Mouse (Mus musculus): Measurements from ENCODE around the gene Gm6268. TPM values are rescaled to one million over a fixed set of nuclear protein-coding genes. Genes with fewer than 3 reads are reported as not detected.

Gene Gm6268
- polyA plus RNA-seq, 1 experiment from 2014 or later, result not detected

GRCm38 (mm10) chrX:36434993-36435392, 33.9 kb downstream of the Gm6268 start:
- no peaks in the 10 kb centered on the region for H3K4me1 ChIP-seq (replicated peaks; ENCODE audit: control insufficient read depth, insufficient read depth, low read length)
- H3K9ac ChIP-seq (ENCODE audit: low read length), result no peak overlapping the region
- no peaks in the 10 kb centered on the region for H3K27me3 ChIP-seq (replicated peaks; ENCODE audit: control insufficient read depth, insufficient read depth, low read length)
- H3K36me3 ChIP-seq (ENCODE audit: control insufficient read depth, insufficient read depth, low read length), result no peaks in the 10 kb centered on the region
- DNase-seq (ENCODE audit: low spot score) (no peak), ATAC-seq (replicated peaks; ENCODE audit: low FRiP score, low TSS enrichment, low read depth) (no peak)
- no peak overlapping the region for H3K4me2 ChIP-seq (ENCODE audit: low read length)
- no peak overlapping the region for H3K4me3 ChIP-seq (ENCODE audit: low read depth, low read length)
- no peaks in the 10 kb centered on the region for H3K9me3 ChIP-seq (ENCODE audit: control insufficient read depth, low read length)
- WGBS, result 37% methylated on average over 6 of the region's 6 CpGs
- no peak overlapping the region for H3K27ac ChIP-seq (ENCODE audit: low read depth)

DNA sequence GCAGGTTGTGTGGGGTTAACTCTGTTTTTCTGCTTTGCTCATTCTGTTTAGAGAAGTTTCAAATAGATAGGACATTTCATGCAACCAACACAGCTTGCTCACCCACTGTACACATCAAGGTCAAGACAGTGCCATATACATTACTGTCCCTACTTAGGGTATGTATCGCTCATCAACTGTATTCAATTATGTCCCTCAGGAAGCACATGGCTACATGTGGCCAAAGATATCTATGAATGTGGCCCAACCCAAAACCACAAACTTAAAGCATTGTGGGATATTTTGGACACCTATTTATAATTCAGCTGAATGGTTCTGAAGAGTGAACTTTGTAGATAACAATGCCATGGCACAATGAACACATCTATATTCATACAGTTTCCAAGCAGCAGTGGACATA, 36.9 kb downstream of the Gm6268 start:
- ATAC-seq (replicated peaks; ENCODE audit: low FRiP score, low TSS enrichment, low read depth), result no peak

More for the DNA sequence above, 36.9 kb downstream of the Gm6268 start:
- no peaks in the 10 kb centered on the region for H3K4me1 ChIP-seq (replicated peaks; ENCODE audit: control insufficient read depth, insufficient read depth, low read length)
- no peak overlapping the region for H3K9ac ChIP-seq (ENCODE audit: low read length)
- WGBS, result 90% methylated on average over 1 of the region's 1 CpGs
- no peaks in the 10 kb centered on the region for H3K36me3 ChIP-seq (ENCODE audit: control insufficient read depth, insufficient read depth, low read length)
- H3K27me3 ChIP-seq (replicated peaks; ENCODE audit: control insufficient read depth, insufficient read depth, low read length), result no peaks in the 10 kb centered on the region
- H3K4me3 ChIP-seq (ENCODE audit: low read depth, low read length), result no peak overlapping the region
- no peak for DNase-seq (ENCODE audit: low spot score)
- H3K27ac ChIP-seq (ENCODE audit: low read depth), result no peak overlapping the region
- no peak overlapping the region for H3K4me2 ChIP-seq (ENCODE audit: low read length)
- H3K9me3 ChIP-seq (ENCODE audit: control insufficient read depth, low read length), result no peaks in the 10 kb centered on the region

Small RNA genes within 50 kb of the gene (microRNA-seq; reads per million reads assigned to microRNA genes)
- not detected for gene Gm44485

Other genes with a start within 250 kb of the Gm6268 start
- 19.7 and 21.4 TPM in 2 replicates for gene Zcchc12, start 205.4 kb upstream of the Gm6268 start, polyA plus RNA-seq (2014; fragmentation: Nextera tagmentation; extraction: Ambion mirVana)
- gene Lonrf3, start 72.9 kb upstream of the Gm6268 start, polyA plus RNA-seq (2014; fragmentation: Nextera tagmentation; extraction: Ambion mirVana), result 0.58 and 0.91 TPM in 2 replicates
- 0.04 TPM in 1 of 2 replicates, not detected in the other for gene Gm14569, start 90.5 kb downstream of the Gm6268 start, polyA plus RNA-seq (2014; fragmentation: Nextera tagmentation; extraction: Ambion mirVana)
- 205 and 214 TPM in 2 replicates for gene Pgrmc1, start 196.9 kb downstream of the Gm6268 start, polyA plus RNA-seq (2014; fragmentation: Nextera tagmentation; extraction: Ambion mirVana)
- gene Akap17b, start 244.1 kb downstream of the Gm6268 start, polyA plus RNA-seq (2014; fragmentation: Nextera tagmentation; extraction: Ambion mirVana), result 3.2 and 3.3 TPM in 2 replicates

Measured in intestine, embryonic 14.5 days (tissue).